22 mouse cellular contexts compared by ENCODE assay signal in the genomic region with DNA sequence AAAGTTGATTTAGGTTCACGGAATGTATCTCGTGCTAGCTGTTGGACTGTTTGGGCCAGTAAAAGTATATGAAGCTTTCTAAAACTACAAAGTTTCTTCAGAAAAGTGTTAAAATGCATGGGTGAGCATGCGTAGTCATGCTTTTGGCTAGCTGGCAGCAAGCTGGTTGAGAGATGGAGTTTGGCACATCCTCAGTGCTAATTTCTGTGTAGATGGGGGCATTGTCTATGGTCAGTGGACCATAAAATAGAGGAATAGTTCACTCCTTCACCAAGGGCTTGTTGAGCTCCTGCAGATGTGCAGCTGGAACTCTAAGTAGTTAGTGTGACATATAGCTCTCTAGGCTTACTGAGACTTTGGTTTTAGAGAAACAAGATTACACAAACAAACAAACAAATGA.
DNase-seq lines count a peak whose midpoint lies in the region; ATAC-seq and TF ChIP-seq lines count a peak whose summit lies in the region.
"Had no signal": no experiment of that assay in that cellular context is flagged by ENCODE, and none has a peak within 500 bp of the region (broad histone marks: within the 10 kb centered on the region; RNA-seq: fewer than 3 reads in every experiment).

No protein-coding gene starts in this region.

- TF ChIP-seq CTCF in Patski (IDR thresholded peaks at IDR 0.05), result no peak

- no peak overlapping the region for H3K27ac ChIP-seq in kidney, embryonic 15.5 days
- H3K27ac ChIP-seq: embryonic facial prominence, embryonic 13.5 days; heart, embryonic 10.5 days; hindbrain, embryonic 12.5 days had no signal

- no peaks in the 10 kb centered on the region for H3K4me1 ChIP-seq in kidney, embryonic 15.5 days
- H3K4me1 ChIP-seq: embryonic facial prominence, embryonic 13.5 days; heart, embryonic 10.5 days; hindbrain, embryonic 12.5 days had no signal

- in situ Hi-C loops in Patski (cut with MboI; ENCODE audit: low pct_unique_long_range_greater_than_20kb), result no loop called here

- POLR2A ChIA-PET in Patski (lab: Charles Lee), result no interaction called here

- no peak overlapping the region for H3K4me2 ChIP-seq in kidney, embryonic 15.5 days
- H3K4me2 ChIP-seq: embryonic facial prominence, embryonic 13.5 days; hindbrain, embryonic 12.5 days had no signal

- no peaks in the 10 kb centered on the region for H3K27me3 ChIP-seq in kidney, embryonic 15.5 days
- H3K27me3 ChIP-seq in Patski, result no peaks in the 10 kb centered on the region
- H3K27me3 ChIP-seq: CH12.LX; embryonic facial prominence, embryonic 13.5 days; hindbrain, embryonic 12.5 days had no signal

- 76% methylated on average over 3 of the region's 3 CpGs for WGBS in kidney, embryonic 15.5 days

- H3K9me3 ChIP-seq in kidney, embryonic 15.5 days (replicated peaks), result no peaks in the 10 kb centered on the region
- H3K9me3 ChIP-seq: embryonic facial prominence, embryonic 13.5 days; heart, embryonic 10.5 days; hindbrain, embryonic 12.5 days had no signal

- no peak overlapping the region for H3K9ac ChIP-seq in kidney, embryonic 15.5 days
- H3K9ac ChIP-seq: embryonic facial prominence, embryonic 13.5 days; hindbrain, embryonic 12.5 days had no signal

- no peak for ATAC-seq in kidney, embryonic 15.5 days (replicated peaks; ENCODE audit: low FRiP score)
- no peak for ATAC-seq in Patski
- ATAC-seq: forebrain, embryonic 16.5 days; hindbrain, embryonic 16.5 days had no signal

- no peak overlapping the region for H3K4me3 ChIP-seq in kidney, embryonic 15.5 days (replicated peaks)
- H3K4me3 ChIP-seq: embryonic facial prominence, embryonic 13.5 days; heart, embryonic 10.5 days; hindbrain, embryonic 12.5 days had no signal

- H3K36me3 ChIP-seq in kidney, embryonic 15.5 days, result no peaks in the 10 kb centered on the region
- H3K36me3 ChIP-seq: embryonic facial prominence, embryonic 13.5 days; heart, embryonic 10.5 days; hindbrain, embryonic 12.5 days had no signal

- DNase-seq in kidney, adult 11 months, result peak; percentile 17
- DNase-seq in kidney, adult 9 months, result peak; percentile 37
- no peak for DNase-seq in kidney, postnatal 10 days
- peak; percentile 49 for DNase-seq in Patski (ENCODE audit: low read depth, low spot score)
- DNase-seq in retina, embryonic 14.5 days (ENCODE audit: low spot score), result peak; percentile 16
- no peak for DNase-seq in ovary, postnatal 14 days (ENCODE audit: low spot score)
- DNase-seq: adrenal gland, adult 8-10 months; adrenal gland, postnatal 36 days; cerebellum, adult 11 months; cerebellum, adult 9-10 months; cerebellum, postnatal 25 days; gastrocnemius, postnatal 10 days; heart, adult 18-20 months; heart, postnatal 10 days; heart, postnatal 4 days had no signal

- CTCF ChIA-PET in Patski (lab: Charles Lee), result interaction anchor here (0.8 to 3.3 kb wide), 3 partner anchors 11 to 95 kb away, joined by 3 to 13 read pairs (median 4); no protein-coding TSS in a partner anchor

Comparison
In these comparisons a context has a peak if more than half of its experiments do, and no peak if none do; other contexts are left out.
1. DNase-seq: peak in kidney, adult 11 months (single experiment), kidney, adult 9 months (single experiment), Patski (single experiment) and retina, embryonic 14.5 days (single experiment); none in kidney, postnatal 10 days (single experiment) and ovary, postnatal 14 days (single experiment).